Mouse (Mus musculus) megakaryocyte progenitor cell, adult 5-6 weeks (primary cell): ENCODE measurements around the gene Iqcd. TPM values are rescaled to one million over a fixed set of nuclear protein-coding genes. Genes with fewer than 3 reads are reported as not detected.

Source experiments
- ATAC-seq: replicated peaks from 2 replicates; pipeline ENCODE4 v1.8.0; 2016; ENCODE audit warnings: mild to moderate bottlenecking, moderate TSS enrichment, inconsistent platforms; ENCODE audit not compliant: poor library complexity
- total RNA-seq, 2 experiments: library from RNA; stranded (forward) in 1 of 2; stranded (reverse) in 1 of 2; fragments of 157-497, 149-512 nt in 1 of 2; fragments of 200-1000 nt in 1 of 2; gene quantifications; 2 replicates each; pipeline versions ENCODE4 v1.2.3 to v1.2.4; 2015 to 2017

Iqcd gene
- total RNA-seq, 2 experiments from 2014 or later = 1.1 TPM; not detected in 1

DNA sequence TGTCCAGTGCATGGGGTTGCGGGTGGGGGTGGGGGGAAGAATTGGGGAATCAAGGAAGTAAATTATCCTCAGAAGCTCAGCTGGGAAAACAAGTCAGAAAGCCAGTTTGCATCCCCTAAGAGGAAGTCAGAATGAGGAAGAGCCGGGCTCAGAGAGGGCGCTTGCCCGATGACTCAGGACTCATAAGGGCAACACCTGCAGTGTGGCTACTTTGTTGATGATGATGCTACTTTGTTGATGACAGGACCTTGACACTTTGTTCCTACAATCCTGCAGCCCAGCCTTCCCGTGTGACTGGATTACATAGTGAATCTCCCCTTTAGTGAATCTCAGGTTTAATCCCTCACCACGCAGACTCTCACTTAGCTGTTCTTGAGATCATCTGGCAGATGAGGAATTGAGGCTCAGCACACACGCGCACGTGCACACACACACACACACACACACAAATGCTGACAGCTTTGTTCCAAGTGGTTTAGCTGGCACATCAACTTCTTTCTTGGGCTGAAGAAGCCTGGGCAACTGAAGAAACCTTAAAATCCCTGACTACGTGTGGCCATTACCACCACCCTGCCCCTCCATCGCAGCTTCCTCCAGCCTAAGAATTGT, 18.4 kb upstream of the Iqcd start:
- peak; percentile 85 for ATAC-seq

DNA sequence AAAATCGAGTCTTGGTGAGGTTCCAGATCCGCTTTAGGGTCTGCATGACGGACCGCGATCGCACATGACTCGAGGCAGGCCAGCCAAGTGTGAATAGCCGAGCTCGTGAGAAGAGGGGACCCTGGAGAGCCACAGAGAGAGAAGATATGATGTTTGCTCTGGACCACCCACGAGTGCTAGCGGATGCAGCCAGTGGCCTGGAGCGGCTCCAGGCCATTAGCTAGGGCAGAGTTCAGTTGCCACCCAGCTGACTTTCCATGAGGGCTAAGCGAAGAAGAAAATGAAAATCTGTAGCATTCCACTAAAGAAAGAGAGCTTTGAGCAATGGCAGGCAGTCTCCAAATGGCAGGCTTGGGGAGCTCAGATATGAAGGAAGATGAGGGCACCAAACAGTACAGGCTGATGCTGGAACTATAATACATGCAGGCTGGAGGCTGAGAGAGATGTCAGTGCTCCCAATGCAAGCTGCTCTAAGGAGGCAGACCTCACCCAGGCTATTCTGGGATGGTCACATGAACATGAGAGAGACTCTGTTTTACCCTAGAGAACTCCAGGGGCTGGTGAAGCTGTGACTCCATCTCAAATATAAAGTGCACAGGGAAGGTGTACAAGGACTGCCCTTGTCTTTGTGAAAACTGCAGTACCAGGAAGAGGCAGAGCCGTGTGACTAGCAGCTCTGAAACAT, 17.6 kb upstream of the Iqcd start:
- ATAC-seq = no peak

DNA sequence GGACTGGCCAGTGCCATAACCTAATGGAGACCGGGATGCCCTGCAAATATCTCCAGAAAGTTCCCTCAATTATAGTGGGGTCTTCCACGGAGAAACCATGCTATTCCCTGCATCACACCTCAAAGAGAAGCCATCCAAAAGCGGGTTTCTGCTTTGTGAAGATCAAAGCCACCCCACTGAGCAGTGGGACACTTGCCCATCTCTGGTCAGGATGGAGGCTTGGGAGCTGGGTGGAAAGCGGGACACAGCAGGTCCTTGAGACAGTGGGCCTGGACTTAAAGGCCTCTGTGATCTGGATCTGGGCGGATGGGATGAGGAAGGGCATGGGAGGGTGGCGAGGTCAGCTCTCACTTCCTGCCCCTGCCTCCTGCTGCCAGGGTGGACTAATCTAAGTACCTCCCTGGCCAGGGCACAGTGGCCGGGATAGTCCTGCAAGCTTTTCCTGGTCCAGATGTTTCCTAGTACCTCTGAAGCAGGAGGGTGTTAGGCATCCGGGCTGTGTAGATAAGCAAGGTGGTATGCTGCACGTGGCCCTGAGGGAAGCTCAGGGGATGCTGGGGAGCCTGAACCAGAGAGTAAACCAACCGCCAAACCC, 14.2 kb upstream of the Iqcd start:
- no peak for ATAC-seq

DNA sequence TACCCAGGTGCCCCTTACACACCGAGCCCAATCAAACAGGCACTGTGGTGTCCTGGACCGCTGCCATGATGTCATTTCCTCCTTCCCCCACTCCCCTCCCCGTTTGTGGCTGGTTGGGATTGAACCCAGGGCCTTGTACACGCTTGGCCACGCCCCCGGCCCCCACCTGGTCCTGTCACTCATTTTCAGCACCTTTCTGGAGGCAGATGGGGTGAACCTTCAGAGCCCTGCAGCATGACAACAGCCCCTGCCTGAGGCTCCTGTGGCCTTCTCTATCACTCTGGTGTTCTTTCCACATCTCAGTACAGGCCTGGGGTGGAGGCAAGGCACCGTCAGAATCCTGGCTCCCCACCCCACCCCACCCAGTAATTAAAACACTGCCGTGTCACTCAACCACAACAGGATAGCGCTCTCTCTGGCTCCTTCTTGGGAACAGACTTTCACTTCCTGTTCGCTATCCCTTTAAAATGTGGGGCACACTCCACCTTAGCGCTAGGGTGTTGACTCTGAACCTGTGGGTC, 12.0 kb upstream of the Iqcd start:
- ATAC-seq = peak; percentile 15; the same call in 1 of the 2 replicates

DNA sequence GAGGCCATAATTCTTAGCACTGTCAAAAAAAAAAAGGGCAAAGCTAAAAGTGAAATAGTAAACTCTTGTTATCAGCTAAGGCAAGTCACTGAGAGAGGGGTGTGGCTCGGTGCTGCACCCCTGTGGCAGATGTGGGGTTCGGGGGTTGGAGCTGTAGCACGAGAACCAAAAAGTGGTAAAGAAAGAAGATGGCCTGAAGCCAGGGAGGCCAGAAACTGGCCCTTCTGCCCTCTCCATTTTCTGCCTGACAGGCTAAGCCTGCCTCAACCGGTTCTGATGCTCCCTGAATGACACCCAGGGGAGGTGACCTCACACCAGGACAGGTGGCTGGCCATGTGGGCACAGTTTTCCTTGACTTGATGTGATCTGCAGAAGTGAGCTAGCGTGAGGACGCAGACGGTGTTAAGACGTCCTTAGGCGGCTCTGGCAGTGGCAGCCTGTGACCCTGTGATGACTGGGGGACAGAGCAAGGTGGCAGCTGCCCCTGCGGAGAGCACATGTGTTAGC, 10.8 kb upstream of the Iqcd start:
- peak; percentile 72 for ATAC-seq

DNA sequence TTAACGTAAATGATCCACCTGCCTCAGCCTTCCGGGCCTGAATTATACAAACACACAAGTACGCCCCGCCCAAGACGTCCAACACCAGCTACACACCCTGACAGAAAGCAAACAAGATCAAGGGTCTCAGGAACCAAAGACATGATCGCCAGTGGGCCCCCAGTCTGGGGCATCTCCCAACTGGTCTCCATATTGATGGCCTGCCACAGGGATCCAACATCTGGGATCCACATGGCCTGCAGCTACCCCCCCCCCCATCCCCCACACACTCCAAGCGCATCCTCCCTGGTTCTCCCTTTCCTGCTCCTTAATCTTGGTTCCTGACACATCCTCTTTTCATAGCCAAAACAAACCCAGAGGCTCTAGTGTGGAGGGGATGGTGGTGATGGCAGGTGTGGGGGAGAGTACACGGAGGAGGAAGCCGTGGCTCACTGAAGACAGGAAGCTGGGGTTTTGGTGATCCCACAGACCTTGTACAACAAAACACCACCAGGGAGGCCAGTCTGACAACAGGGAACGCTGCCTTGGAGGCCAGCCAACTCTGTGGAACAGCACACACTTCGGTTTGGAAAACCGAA, 10.2 kb upstream of the Iqcd start:
- ATAC-seq = peak; percentile 63

DNA sequence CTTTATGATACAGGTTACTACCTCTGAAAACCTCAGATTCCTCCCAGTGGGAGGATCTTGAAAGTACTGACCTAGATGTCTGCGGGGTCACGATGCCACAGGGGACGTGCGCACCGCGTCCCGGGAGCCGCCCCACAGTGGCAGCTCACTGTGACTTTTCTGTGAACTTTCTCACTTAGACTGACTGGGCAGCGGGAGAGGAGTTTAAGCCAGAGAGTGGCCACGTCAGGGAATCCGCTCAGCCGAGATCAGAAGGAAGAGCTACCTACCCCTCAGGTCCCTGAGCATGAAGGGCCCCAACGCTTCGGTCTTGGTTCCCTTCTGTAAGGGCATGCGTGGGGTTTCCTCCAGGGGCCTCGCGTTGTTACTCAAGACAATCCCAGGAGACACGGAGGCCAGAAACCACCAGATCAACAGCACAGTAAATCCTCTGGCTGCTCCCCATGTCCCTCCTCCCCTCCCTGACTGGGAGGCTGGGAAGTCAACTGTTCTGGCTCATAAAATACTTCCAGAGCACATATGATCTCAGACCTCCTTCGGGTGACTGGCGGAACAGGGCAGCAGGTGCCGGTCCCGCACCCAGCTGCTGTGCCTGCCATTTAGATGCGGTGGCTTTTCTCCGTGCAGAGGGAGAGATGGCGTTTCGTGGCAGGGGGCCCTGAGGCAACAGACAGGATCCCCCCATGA, 9.5 kb upstream of the Iqcd start:
- ATAC-seq = peak; percentile 21

DNA sequence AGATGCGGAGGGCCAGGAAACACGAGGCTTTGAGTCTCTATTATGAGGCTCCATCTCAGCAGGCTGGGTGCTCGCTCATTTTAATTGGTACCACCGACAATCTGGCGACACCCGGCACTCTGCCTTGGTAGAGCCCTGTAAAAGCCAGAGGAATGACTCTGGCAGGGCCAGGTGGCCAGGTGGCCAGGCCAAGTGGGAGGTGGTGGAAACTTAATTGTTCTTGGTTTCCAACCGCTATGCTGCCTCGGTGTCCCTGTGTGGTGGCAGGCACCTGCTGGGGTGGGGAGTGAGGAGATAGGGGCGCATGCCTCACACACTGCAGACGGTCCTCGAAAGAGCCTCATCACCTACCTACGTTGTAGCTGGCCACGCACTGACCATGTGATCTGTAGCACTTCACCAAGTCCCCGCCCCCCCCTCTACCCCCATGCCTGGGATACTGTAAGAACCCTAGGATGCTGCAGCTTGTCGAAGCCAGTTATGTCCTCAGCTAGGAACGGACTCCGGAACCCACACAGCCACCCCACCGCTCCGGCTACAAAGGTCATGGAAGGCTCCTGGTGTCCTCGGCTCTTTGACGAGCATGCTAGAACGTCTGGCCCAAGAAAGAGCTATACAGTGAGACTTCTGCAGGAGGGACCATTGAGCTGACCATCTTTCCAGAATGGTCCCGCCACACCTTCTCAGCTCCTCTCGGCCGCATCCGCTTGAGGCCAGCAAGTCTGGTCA, 8.8 kb upstream of the Iqcd start:
- no peak for ATAC-seq

DNA sequence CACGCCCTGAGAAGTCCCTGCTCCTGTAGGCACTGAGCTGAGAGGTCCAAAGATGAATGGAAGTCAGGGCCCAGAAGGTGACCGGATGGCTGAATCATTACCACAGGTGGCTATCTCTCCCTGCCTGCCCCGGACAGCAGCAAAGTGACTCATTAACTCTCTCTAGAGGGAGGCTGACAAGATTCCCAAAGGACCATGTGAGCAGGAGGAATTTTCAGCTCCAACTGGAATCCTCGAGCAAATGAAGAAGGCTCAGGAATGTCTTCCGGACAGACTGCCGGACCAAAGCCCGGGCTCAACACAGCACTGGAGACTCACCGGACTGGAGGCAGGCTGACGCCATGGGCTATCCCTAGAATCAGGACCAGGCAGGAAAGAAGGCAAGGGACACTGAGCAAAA, 6.8 kb upstream of the Iqcd start:
- no peak for ATAC-seq

DNA sequence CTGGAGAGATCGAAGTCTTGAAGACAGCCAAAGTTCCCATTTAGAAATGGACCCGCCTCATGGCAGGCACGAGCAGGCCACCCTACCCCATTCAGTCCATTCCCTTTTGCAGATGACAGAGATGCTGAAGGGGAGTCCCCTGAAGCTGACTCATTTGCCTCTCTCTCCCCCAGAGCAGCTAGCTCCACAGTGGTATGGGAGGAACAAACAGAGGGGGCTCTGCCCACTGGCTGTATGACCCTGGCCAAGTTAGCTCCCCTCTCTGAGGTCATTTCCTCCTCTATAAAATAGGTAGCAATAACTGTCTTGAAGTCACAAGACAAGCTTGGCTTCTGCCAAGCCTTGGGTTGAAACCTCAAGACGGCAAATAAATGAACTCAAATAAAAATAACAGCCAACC, 5.3 kb upstream of the Iqcd start:
- ATAC-seq = no peak

DNA sequence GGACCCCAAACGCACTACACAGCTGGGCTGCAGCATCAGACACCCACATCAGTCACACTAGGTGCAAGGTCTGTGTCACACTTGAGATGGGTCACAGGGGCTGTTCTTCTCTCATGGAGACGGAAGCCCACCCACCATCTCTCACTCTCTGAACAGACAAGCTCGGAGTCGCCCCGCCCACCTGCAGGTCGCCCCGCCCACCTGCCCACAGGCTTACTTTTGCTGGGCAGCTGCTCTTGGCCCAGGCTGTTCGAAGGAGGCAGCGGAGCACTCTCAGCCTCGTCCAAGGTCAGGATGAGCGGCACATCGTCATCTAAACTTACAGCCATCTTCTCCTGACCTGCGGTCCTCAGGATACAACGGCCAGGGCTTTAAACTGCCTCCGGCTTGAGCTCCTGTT, 3.8 kb upstream of the Iqcd start:
- no peak for ATAC-seq

DNA sequence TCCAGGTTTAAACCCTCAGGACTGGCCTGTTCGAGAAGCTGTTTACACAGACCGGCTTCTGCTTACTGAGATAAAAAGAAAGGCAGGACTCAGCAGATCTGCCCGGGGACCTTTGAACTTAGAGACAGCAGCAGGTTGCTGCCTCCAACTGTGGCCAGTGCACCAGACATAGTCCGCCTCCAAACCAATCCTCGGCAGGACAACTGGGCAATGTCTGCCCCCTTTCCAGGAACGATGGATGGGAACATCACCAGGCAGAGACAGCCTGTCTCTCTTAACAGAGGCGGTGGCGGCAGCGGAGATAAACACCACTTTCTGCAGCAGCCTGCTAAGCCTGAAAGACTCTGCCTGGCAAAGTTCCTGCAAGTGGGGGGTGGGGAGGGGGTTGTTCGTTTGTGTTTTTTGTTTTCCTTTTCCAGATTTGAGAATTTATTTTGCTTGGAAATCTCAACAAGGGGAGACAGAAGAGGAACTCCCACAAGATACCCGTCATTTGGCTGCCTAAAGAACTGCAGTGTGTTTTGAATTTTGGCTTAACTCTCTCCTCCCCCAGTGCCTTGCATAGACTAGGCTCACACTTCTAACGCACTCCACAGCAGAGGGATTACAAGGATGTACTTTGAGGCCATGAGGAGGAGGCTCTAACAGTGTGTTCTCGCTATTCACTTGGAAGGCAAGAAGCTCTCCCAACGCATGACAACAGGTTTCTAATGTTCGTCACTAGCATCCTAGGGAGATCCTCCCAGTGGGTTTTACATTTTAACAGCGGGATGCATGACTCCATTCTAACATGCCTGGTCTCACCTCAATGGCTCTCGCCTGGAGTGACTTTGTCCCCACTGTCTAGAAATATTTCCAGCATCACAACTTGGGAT, 1.8 kb upstream of the Iqcd start:
- no peak for ATAC-seq

DNA sequence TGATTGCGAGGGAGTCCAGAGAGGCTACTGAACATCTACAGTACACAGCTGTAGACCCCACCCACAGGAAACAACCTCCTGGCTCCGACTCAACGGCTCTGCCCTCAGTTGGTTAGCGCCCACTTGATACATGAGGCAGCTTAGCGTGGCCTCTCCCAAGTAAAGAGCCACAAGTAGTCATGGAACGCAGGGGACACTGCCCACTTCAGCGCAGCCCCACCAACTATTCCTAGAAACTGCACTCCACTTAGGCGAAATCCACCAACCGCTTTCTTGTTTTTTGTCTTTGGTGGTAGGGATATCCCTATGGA, 1.2 kb upstream of the Iqcd start:
- ATAC-seq = peak; percentile 30

DNA sequence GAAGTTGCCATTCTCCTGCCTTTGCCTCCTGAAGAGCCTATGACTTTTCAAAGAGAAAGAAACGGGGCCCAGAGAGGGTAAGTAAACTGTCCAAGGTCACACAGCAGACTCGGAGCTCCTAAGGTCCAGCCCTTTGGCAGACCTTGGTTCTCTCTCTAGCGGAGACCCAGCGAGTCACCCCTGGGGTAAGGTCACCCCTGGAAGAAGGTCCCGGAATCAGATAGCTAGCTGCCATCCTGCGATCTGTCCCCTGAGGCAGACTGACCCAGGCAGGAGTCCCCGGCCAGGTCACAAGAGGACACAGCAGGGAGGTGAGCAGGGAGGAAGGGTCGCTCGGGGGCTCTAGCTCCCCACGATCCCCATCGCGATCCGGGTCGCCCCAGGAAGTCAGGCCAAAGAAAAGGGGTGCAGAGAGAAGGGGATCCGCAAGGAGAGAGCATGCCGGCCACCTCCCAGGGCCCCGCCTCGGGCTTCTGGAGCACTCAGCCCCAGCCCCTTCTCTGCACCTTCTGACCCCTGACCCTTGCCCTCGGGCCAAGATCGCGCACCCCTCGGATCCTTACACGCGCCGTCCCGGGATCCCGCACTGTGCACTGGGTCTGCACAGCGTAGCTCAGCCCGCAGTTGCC, 762 bp upstream of the Iqcd start:
- ATAC-seq = no peak

DNA sequence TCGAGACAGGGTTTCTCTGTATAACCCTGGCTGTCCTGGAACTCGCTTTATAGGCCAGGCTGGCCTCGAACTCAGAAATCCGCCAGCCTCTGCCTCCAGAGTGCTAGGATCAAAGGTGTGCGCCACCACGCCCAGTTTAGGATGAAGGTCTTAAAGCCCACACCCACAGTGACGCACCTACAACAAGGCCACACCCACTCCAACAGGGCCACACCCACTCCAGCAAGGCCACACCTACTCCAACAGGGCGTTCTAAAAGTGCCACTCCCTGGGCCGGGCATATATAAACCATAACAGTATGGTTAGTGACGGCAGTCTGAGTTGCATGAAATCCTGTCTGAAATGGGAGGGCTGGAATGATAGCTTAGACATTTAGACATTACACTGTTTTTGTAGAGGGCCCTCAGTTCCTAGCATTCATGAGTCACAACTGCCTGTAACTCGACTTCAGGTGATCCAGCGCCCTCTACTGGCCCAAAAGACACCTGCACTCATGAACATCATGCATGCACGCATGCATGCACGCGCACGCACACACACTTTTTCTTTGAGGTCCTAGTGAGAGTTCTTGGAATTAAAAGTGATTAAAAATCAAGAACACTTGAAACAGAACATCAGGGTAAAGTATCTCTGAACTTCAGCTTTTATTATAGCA, 1.7 kb downstream of the Iqcd start:
- ATAC-seq = 0 out of 2 replicates have a peak, but pooled peaks have one; percentile 14

DNA sequence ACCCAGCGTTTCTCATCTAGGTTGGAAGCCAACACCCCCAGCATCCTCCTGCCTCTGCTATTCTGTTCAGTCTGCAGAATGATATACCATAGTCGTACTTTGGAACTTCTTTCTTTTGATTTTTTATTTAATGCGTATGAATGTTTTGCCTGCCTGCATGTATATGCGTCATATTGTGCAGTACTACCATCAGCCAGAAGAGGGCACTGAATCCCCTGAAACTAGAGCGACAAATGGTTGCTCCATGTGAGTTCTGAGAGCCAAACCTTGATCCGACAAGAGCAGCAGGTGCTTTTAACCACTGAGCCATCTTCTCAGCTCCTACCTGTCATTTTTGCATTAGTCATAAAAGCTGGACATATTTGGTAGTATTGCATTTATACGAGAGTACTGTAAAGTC, 3.3 kb downstream of the Iqcd start:
- no peak for ATAC-seq

DNA sequence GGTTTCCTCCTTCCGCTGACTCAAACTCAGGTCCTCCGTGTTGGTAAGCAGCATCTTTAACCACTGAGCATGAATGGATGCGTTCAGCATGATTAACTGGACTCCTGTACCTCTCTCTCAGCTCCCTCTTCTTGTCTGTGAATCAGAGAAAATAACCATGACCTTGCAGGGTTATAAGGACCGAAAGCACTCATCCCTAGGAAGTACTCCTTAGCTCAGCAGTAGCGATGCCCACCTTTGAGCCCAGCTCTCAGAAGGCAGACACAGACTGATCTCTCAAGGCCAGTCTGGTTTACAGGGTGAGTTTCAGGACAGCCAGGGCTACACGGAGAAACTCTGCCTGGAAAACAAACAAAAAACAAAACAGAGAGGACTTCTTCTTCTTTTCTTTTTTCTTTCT, 5.7 kb downstream of the Iqcd start:
- ATAC-seq = no peak

DNA sequence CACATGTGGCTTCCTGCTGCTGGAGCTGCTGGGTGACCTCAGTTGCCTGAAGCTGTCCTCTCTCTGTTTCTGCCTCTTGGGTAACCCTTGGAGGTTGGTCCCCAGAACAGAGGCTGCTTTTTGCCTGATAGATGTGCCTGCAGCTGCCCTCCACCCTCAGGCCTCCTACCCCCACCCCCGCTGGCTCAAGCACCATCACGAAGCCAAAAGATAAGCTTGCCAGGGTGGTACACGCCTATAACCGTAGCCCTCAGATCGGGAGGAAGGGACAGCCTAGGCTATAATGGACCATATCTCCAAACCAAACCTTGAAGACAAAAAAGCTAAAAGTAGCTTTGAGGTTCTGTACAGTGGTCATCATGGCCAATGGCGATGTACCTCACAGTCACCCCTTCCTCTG, 10.8 kb downstream of the Iqcd start:
- peak; percentile 84 for ATAC-seq
